Mouse (Mus musculus): ENCODE measurements around the gene 9130213A22Rik.

- no peak for TF ChIP-seq POLR2A (IDR thresholded peaks at IDR 0.05; ENCODE audit: low read depth, low read length)
- TF ChIP-seq CTCF (conservative IDR thresholded peaks at IDR 0.05; ENCODE audit: insufficient read depth, insufficient read length, low read depth, low read length) = no peak
Observed at GRCm38 (mm10) chr11:69108223-69108622, 14.2 kb downstream of the 9130213A22Rik start.
